Mouse (Mus musculus): ENCODE measurements around the gene Barx1. TPM values are rescaled to one million over a fixed set of nuclear protein-coding genes. Genes with fewer than 3 reads are reported as not detected.
A peak's percentile ranks its signal among the peaks of the same experiment; 100 is the strongest.

The Barx1 gene
- polyA plus RNA-seq, 1 experiment from 2014 or later = not detected

- H3K4me1 ChIP-seq (ENCODE audit: control insufficient read depth, insufficient read depth, low read length) = peaks cover 3% of the 10 kb centered on the region
- no peaks in the 10 kb centered on the region for H3K9me3 ChIP-seq (ENCODE audit: control insufficient read depth, low read length)
- H3K9ac ChIP-seq (ENCODE audit: low read length) = no peak overlapping the region
- H3K4me3 ChIP-seq (ENCODE audit: low read depth, low read length) = no peak overlapping the region
- H3K27ac ChIP-seq (ENCODE audit: low read depth, low read length) = no peak overlapping the region
- ATAC-seq (ENCODE audit: insufficient read depth, low FRiP score, low TSS enrichment) (no peak), DNase-seq (ENCODE audit: low spot score) (peak; percentile 28)
- H3K36me3 ChIP-seq (ENCODE audit: control insufficient read depth, insufficient read depth, low read length) = no peaks in the 10 kb centered on the region
- no peak overlapping the region for H3K4me2 ChIP-seq (ENCODE audit: low read depth)
- peaks cover 87% of the 10 kb centered on the region for H3K27me3 ChIP-seq (ENCODE audit: control insufficient read depth, insufficient read depth, low read length)
- 2% methylated on average over 9 of the region's 9 CpGs for WGBS
These were observed 5.0 kb upstream of the Barx1 start for GRCm38 (mm10) chr13:48657791-48658190.

- under 1% methylated on average over 33 of the region's 33 CpGs for WGBS
- peak; percentile 48 for DNase-seq (ENCODE audit: low spot score)
- H3K4me3 ChIP-seq (ENCODE audit: low read depth, low read length) = no peak overlapping the region; the same call in 1 of the 2 replicates
- no peak overlapping the region for H3K9ac ChIP-seq (ENCODE audit: low read length)
- no peak overlapping the region for H3K27ac ChIP-seq (ENCODE audit: low read depth, low read length)
- no peaks in the 10 kb centered on the region for H3K9me3 ChIP-seq (ENCODE audit: control insufficient read depth, low read length)
- H3K4me1 ChIP-seq (ENCODE audit: control insufficient read depth, insufficient read depth, low read length) = peaks cover 9% of the 10 kb centered on the region
- no peak for ATAC-seq (ENCODE audit: insufficient read depth, low FRiP score, low TSS enrichment)
- H3K27me3 ChIP-seq (ENCODE audit: control insufficient read depth, insufficient read depth, low read length) = peaks cover 87% of the 10 kb centered on the region
- H3K4me2 ChIP-seq (ENCODE audit: low read depth) = no peak overlapping the region
- H3K36me3 ChIP-seq (ENCODE audit: control insufficient read depth, insufficient read depth, low read length) = no peaks in the 10 kb centered on the region
These were observed 4.1 kb upstream of the Barx1 start for GRCm38 (mm10) chr13:48658588-48659253.

GRCm38 (mm10) chr13:48659254-48660220 lies 3.3 kb upstream of the Barx1 start:
- H3K9me3 ChIP-seq (ENCODE audit: control insufficient read depth, low read length) = no peaks in the 10 kb centered on the region
- no peak overlapping the region for H3K27ac ChIP-seq (ENCODE audit: low read depth, low read length)
- DNase-seq (ENCODE audit: low spot score) (no peak), ATAC-seq (ENCODE audit: insufficient read depth, low FRiP score, low TSS enrichment) (no peak)
- H3K36me3 ChIP-seq (ENCODE audit: control insufficient read depth, insufficient read depth, low read length) = no peaks in the 10 kb centered on the region
- WGBS = 1% methylated on average over 38 of the region's 38 CpGs
- no peak overlapping the region for H3K4me3 ChIP-seq (ENCODE audit: low read depth, low read length)
- peaks cover 9% of the 10 kb centered on the region for H3K4me1 ChIP-seq (ENCODE audit: control insufficient read depth, insufficient read depth, low read length)
- H3K4me2 ChIP-seq (ENCODE audit: low read depth) = peak overlapping the region; percentile 3; the same call in 1 of the 2 replicates
- H3K27me3 ChIP-seq (ENCODE audit: control insufficient read depth, insufficient read depth, low read length) = peaks cover 95% of the 10 kb centered on the region
- no peak overlapping the region for H3K9ac ChIP-seq (ENCODE audit: low read length)

- no peaks in the 10 kb centered on the region for H3K36me3 ChIP-seq (ENCODE audit: control insufficient read depth, insufficient read depth, low read length)
- H3K27ac ChIP-seq (ENCODE audit: low read depth, low read length) = no peak overlapping the region
- H3K4me3 ChIP-seq (ENCODE audit: low read depth, low read length) = no peak overlapping the region
- H3K4me1 ChIP-seq (ENCODE audit: control insufficient read depth, insufficient read depth, low read length) = peaks cover 9% of the 10 kb centered on the region
- no peak overlapping the region for H3K9ac ChIP-seq (ENCODE audit: low read length)
- H3K27me3 ChIP-seq (ENCODE audit: control insufficient read depth, insufficient read depth, low read length) = peaks cover 98% of the 10 kb centered on the region
- no peak for ATAC-seq (ENCODE audit: insufficient read depth, low FRiP score, low TSS enrichment)
- H3K4me2 ChIP-seq (ENCODE audit: low read depth) = no peak overlapping the region
- WGBS = 2% methylated on average over 11 of the region's 11 CpGs
- no peaks in the 10 kb centered on the region for H3K9me3 ChIP-seq (ENCODE audit: control insufficient read depth, low read length)
- DNase-seq (ENCODE audit: low spot score) = peak; percentile 46
These were observed 2.5 kb upstream of the Barx1 start for GRCm38 (mm10) chr13:48660221-48660734.

- Histone ChIP-seq H3K4me1 (ENCODE audit: control insufficient read depth, insufficient read depth, low read length) (peaks cover 9% of the 10 kb centered on the region), H3K27me3 (ENCODE audit: control insufficient read depth, insufficient read depth, low read length) (peaks cover 99% of the 10 kb centered on the region)
- no peak for DNase-seq (ENCODE audit: low spot score)
These were observed 2.1 kb upstream of the Barx1 start for GRCm38 (mm10) chr13:48660741-48661140.

GRCm38 (mm10) chr13:48661561-48661960 lies 1.2 kb upstream of the Barx1 start:
- Histone ChIP-seq H3K4me3 (ENCODE audit: low read depth, low read length) (no peak overlapping the region), H3K4me1 (ENCODE audit: control insufficient read depth, insufficient read depth, low read length) (peaks cover 9% of the 10 kb centered on the region), H3K27me3 (ENCODE audit: control insufficient read depth, insufficient read depth, low read length) (peaks cover 99% of the 10 kb centered on the region), H3K9me3 (ENCODE audit: control insufficient read depth, low read length) (no peaks in the 10 kb centered on the region), H3K36me3 (ENCODE audit: control insufficient read depth, insufficient read depth, low read length) (no peaks in the 10 kb centered on the region), H3K27ac (ENCODE audit: low read depth, low read length) (no peak overlapping the region), H3K4me2 (ENCODE audit: low read depth) (no peak overlapping the region), H3K9ac (ENCODE audit: low read length) (no peak overlapping the region)
- 6% methylated on average over 1 of the region's 1 CpGs for WGBS
- DNase-seq (ENCODE audit: low spot score) (no peak), ATAC-seq (ENCODE audit: insufficient read depth, low FRiP score, low TSS enrichment) (no peak)

More at GRCm38 (mm10) chr13:48660741-48661140, 2.1 kb upstream of the Barx1 start:
- Histone ChIP-seq H3K27ac (ENCODE audit: low read depth, low read length) (no peak overlapping the region), H3K9me3 (ENCODE audit: control insufficient read depth, low read length) (no peaks in the 10 kb centered on the region), H3K4me2 (ENCODE audit: low read depth) (no peak overlapping the region), H3K9ac (ENCODE audit: low read length) (no peak overlapping the region), H3K4me3 (ENCODE audit: low read depth, low read length) (no peak overlapping the region), H3K36me3 (ENCODE audit: control insufficient read depth, insufficient read depth, low read length) (no peaks in the 10 kb centered on the region)
- WGBS = 7% methylated on average over 6 of the region's 6 CpGs
- no peak for ATAC-seq (ENCODE audit: insufficient read depth, low FRiP score, low TSS enrichment)

- ATAC-seq (ENCODE audit: insufficient read depth, low FRiP score, low TSS enrichment) = peak; percentile 27; the same call in 1 of the 2 replicates
- Histone ChIP-seq H3K36me3 (ENCODE audit: control insufficient read depth, insufficient read depth, low read length) (no peaks in the 10 kb centered on the region), H3K27me3 (ENCODE audit: control insufficient read depth, insufficient read depth, low read length) (peaks cover 99% of the 10 kb centered on the region), H3K9ac (ENCODE audit: low read length) (no peak overlapping the region; the same call in 1 of the 2 replicates), H3K4me2 (ENCODE audit: low read depth) (peak overlapping the region; percentile 73), H3K9me3 (ENCODE audit: control insufficient read depth, low read length) (no peaks in the 10 kb centered on the region), H3K4me3 (ENCODE audit: low read depth, low read length) (peak overlapping the region; percentile 38), H3K27ac (ENCODE audit: low read depth, low read length) (no peak overlapping the region), H3K4me1 (ENCODE audit: control insufficient read depth, insufficient read depth, low read length) (peaks cover 9% of the 10 kb centered on the region)
- WGBS = under 1% methylated on average over 54 of the region's 54 CpGs
- peak; percentile 60 for DNase-seq (ENCODE audit: low spot score)
These were observed 601 bp downstream of the Barx1 start for GRCm38 (mm10) chr13:48663211-48663987.

GRCm38 (mm10) chr13:48663988-48664339 lies 1.2 kb downstream of the Barx1 start:
- Histone ChIP-seq H3K4me3 (ENCODE audit: low read depth, low read length) (no peak overlapping the region), H3K27ac (ENCODE audit: low read depth, low read length) (no peak overlapping the region), H3K36me3 (ENCODE audit: control insufficient read depth, insufficient read depth, low read length) (no peaks in the 10 kb centered on the region), H3K4me1 (ENCODE audit: control insufficient read depth, insufficient read depth, low read length) (peaks cover 10% of the 10 kb centered on the region), H3K4me2 (ENCODE audit: low read depth) (no peak overlapping the region), H3K9me3 (ENCODE audit: control insufficient read depth, low read length) (no peaks in the 10 kb centered on the region), H3K9ac (ENCODE audit: low read length) (no peak overlapping the region), H3K27me3 (ENCODE audit: control insufficient read depth, insufficient read depth, low read length) (peaks cover 99% of the 10 kb centered on the region)
- ATAC-seq (ENCODE audit: insufficient read depth, low FRiP score, low TSS enrichment) (no peak), DNase-seq (ENCODE audit: low spot score) (no peak)
- 2% methylated on average over 7 of the region's 7 CpGs for WGBS
